In genomic region chr9:32758280-32758905, GRCm38 (mm10) we compare ENCODE assay signal across 21 mouse cellular contexts.
DNase-seq lines count a peak whose midpoint lies in the region; ATAC-seq and TF ChIP-seq lines count a peak whose summit lies in the region.
"Had no signal": no experiment of that assay in that cellular context is flagged by ENCODE, and none has a peak within 500 bp of the region (broad histone marks: within the 10 kb centered on the region; RNA-seq: fewer than 3 reads in every experiment).

No protein-coding gene starts in this region.

- H3K27ac ChIP-seq in limb, embryonic 14.5 days (replicated peaks; ENCODE audit: low read depth, low read length) = 0 out of 2 replicates have a peak overlapping the region, but pooled peaks have one; percentile 41
- no peak overlapping the region for H3K27ac ChIP-seq in cerebellum, adult 2 months (ENCODE audit: insufficient read depth, low read length)
- no peak overlapping the region for H3K27ac ChIP-seq in forebrain, postnatal 0 days (ENCODE audit: low read depth, low read length)
- H3K27ac ChIP-seq: forebrain, embryonic 13.5 days; heart, embryonic 10.5 days; hindbrain, embryonic 12.5 days; midbrain, embryonic 13.5 days had no signal

- no peaks in the 10 kb centered on the region for H3K27me3 ChIP-seq in limb, embryonic 14.5 days (ENCODE audit: control insufficient read depth, insufficient read depth, low read length)
- no peaks in the 10 kb centered on the region for H3K27me3 ChIP-seq in cerebellum, adult 2 months (ENCODE audit: control insufficient read depth, insufficient read depth, low read length)
- no peaks in the 10 kb centered on the region for H3K27me3 ChIP-seq in forebrain, postnatal 0 days (ENCODE audit: insufficient read depth, low read length)
- H3K27me3 ChIP-seq: forebrain, embryonic 13.5 days; hindbrain, embryonic 12.5 days; midbrain, embryonic 13.5 days had no signal

- peak; percentile 24 for DNase-seq in embryo, embryonic 11 days
- DNase-seq in embryo, embryonic 9.5 days (ENCODE audit: extremely low spot score) = no peak
- DNase-seq in NIH3T3 (ENCODE audit: low read depth) = peak; percentile 52
- peak; percentile 51 for DNase-seq in fibroblast of lung, adult 2 months (ENCODE audit: low read depth)
- DNase-seq in limb, embryonic 14.5 days (ENCODE audit: low spot score) = peak; percentile 13
- DNase-seq in urinary bladder, postnatal 25 days (ENCODE audit: low spot score) = no peak
- DNase-seq in cerebellum, adult 2 months = no peak
- DNase-seq in forebrain, postnatal 0 days = no peak
- DNase-seq: cerebellum, adult 18-20 months; gastrocnemius, postnatal 36 days; heart, postnatal 14 days; kidney, adult 9 months; kidney, postnatal 36 days; liver; liver, postnatal 0 days; lung, postnatal 10 days; right cerebral cortex, postnatal 14 days had no signal

- no peak for ATAC-seq in limb, embryonic 14.5 days (ENCODE audit: low FRiP score, low read depth)
- ATAC-seq in forebrain, postnatal 0 days = no peak
- ATAC-seq: forebrain, embryonic 13.5 days; liver, postnatal 0 days; midbrain, embryonic 13.5 days had no signal

- TF ChIP-seq CTCF in cerebellum, adult 2 months (IDR thresholded peaks at IDR 0.05; ENCODE audit: borderline replicate concordance, insufficient read depth, low read depth, low read length) = no peak
- no peak for TF ChIP-seq CTCF in forebrain, postnatal 0 days (IDR thresholded peaks at IDR 0.05; ENCODE audit: low read depth)

- 51% methylated on average over 5 of the region's 5 CpGs for WGBS in limb, embryonic 14.5 days
- WGBS in cerebellum, adult 2 months = 91% methylated on average over 5 of the region's 5 CpGs
- 94% methylated on average over 5 of the region's 5 CpGs for WGBS in forebrain, postnatal 0 days

- H3K9ac ChIP-seq in limb, embryonic 14.5 days (ENCODE audit: low read depth, low read length, severe bottlenecking) = no peak overlapping the region
- no peak overlapping the region for H3K9ac ChIP-seq in forebrain, postnatal 0 days
- H3K9ac ChIP-seq: forebrain, embryonic 13.5 days; hindbrain, embryonic 12.5 days; liver, postnatal 0 days; midbrain, embryonic 13.5 days had no signal

- no peak overlapping the region for H3K4me3 ChIP-seq in limb, embryonic 14.5 days (replicated peaks; ENCODE audit: low read length)
- no peak overlapping the region for H3K4me3 ChIP-seq in cerebellum, adult 2 months (replicated peaks; ENCODE audit: insufficient read depth, low read depth, low read length)
- H3K4me3 ChIP-seq in forebrain, postnatal 0 days (ENCODE audit: low read depth, low read length) = no peak overlapping the region
- H3K4me3 ChIP-seq: forebrain, embryonic 13.5 days; heart, embryonic 10.5 days; hindbrain, embryonic 12.5 days; midbrain, embryonic 13.5 days had no signal

- no peak overlapping the region for H3K4me2 ChIP-seq in limb, embryonic 14.5 days (replicated peaks; ENCODE audit: low read depth, low read length, severe bottlenecking)
- H3K4me2 ChIP-seq in forebrain, postnatal 0 days (ENCODE audit: low read depth) = no peak overlapping the region
- H3K4me2 ChIP-seq: forebrain, embryonic 13.5 days; hindbrain, embryonic 12.5 days; midbrain, embryonic 13.5 days had no signal

- H3K36me3 ChIP-seq in limb, embryonic 14.5 days (ENCODE audit: control insufficient read depth, insufficient read depth, low read length) = peaks cover 19% of the 10 kb centered on the region
- H3K36me3 ChIP-seq in forebrain, postnatal 0 days (ENCODE audit: insufficient read depth) = no peaks in the 10 kb centered on the region
- H3K36me3 ChIP-seq: hindbrain, embryonic 12.5 days; midbrain, embryonic 13.5 days had no signal

- no peaks in the 10 kb centered on the region for H3K9me3 ChIP-seq in limb, embryonic 14.5 days (ENCODE audit: control insufficient read depth, low read length)
- no peaks in the 10 kb centered on the region for H3K9me3 ChIP-seq in forebrain, postnatal 0 days (ENCODE audit: low read length)
- H3K9me3 ChIP-seq: forebrain, embryonic 13.5 days; heart, embryonic 10.5 days; hindbrain, embryonic 12.5 days; midbrain, embryonic 13.5 days had no signal

- no peak for TF ChIP-seq POLR2A in limb, embryonic 14.5 days (IDR thresholded peaks at IDR 0.05; ENCODE audit: borderline replicate concordance, extremely low read depth, insufficient read depth, insufficient read length)
- no peak for TF ChIP-seq POLR2A in cerebellum, adult 2 months (IDR thresholded peaks at IDR 0.05; ENCODE audit: borderline replicate concordance, insufficient read depth, low read length)

- H3K4me1 ChIP-seq in limb, embryonic 14.5 days (ENCODE audit: control insufficient read depth, insufficient read depth, low read length) = peaks cover 8% of the 10 kb centered on the region
- no peaks in the 10 kb centered on the region for H3K4me1 ChIP-seq in cerebellum, adult 2 months (ENCODE audit: control insufficient read depth, insufficient read depth, low read length)
- H3K4me1 ChIP-seq in forebrain, postnatal 0 days (ENCODE audit: insufficient read depth) = no peaks in the 10 kb centered on the region
- H3K4me1 ChIP-seq: forebrain, embryonic 13.5 days; hindbrain, embryonic 12.5 days; midbrain, embryonic 13.5 days had no signal

Comparison
In these comparisons a context has a peak if more than half of its experiments do, and no peak if none do; other contexts are left out.
1. DNase-seq: peak in embryo, embryonic 11 days (single experiment), NIH3T3 (single experiment), fibroblast of lung, adult 2 months (single experiment) and limb, embryonic 14.5 days (single experiment); none in embryo, embryonic 9.5 days (single experiment), urinary bladder, postnatal 25 days (single experiment), cerebellum, adult 2 months (0 of 2) and forebrain, postnatal 0 days (single experiment).